Mouse (Mus musculus) cerebellum, adult 2 months (tissue): Measurements from ENCODE around the gene Abca16. TPM values are rescaled to one million over a fixed set of nuclear protein-coding genes. Genes with fewer than 3 reads are reported as not detected.

Source experiments
- DNase-seq, 2 experiments: peaks; one replicate each; pipeline ENCODE4 v3.0.0; 2021
- H3K27ac ChIP-seq: fragments of 200-500 bp; 2 replicates; pipeline ENCODE4 v1.5.1; 2012; ENCODE audit warnings: low read length, control low read depth, inconsistent platforms; ENCODE audit not compliant: insufficient read depth
- H3K27me3 ChIP-seq: fragments of 200-500 bp; 2 replicates; pipeline ENCODE4 v1.6.1; 2012; ENCODE audit warnings: inconsistent platforms, mild to moderate bottlenecking, low read length, moderate library complexity; ENCODE audit not compliant: control insufficient read depth, insufficient read depth
- H3K4me1 ChIP-seq: fragments of 200-500 bp; 2 replicates; pipeline ENCODE4 v1.6.1; 2011; ENCODE audit warnings: low read length; ENCODE audit not compliant: control insufficient read depth, insufficient read depth
- H3K4me3 ChIP-seq: fragments of 200-500 bp; replicated peaks from 2 replicates; pipeline ENCODE3; 2011; ENCODE audit warnings: mild to moderate bottlenecking, low read depth, low read length, control low read depth; ENCODE audit not compliant: insufficient read depth
- CTCF ChIP-seq: fragments of 200-500 bp; IDR thresholded peaks from 2 replicates; pipeline ENCODE4 v1.5.1; 2011; ENCODE audit warnings: low read depth, mild to moderate bottlenecking, control low read depth, low read length, moderate library complexity, borderline replicate concordance; ENCODE audit not compliant: insufficient read depth
- POLR2A ChIP-seq: fragments of 200-500 bp; IDR thresholded peaks from 2 replicates; pipeline ENCODE4 v1.6.1; 2011; ENCODE audit warnings: low read length, control low read depth, borderline replicate concordance; ENCODE audit not compliant: insufficient read depth
- whole genome bisulfite sequencing: fragments of 180-500 bp; shearing (Covaris S2); methylation state at CpG from one replicate; pipeline ENCODE4 v1.1.7; 2018; 5-methylcytosine and 5-hydroxymethylcytosine counted together
- polyA plus RNA-seq: library from polyadenylated mRNA; depleted of rRNA; stranded (reverse); fragments of >200 nt; gene quantifications from 2 replicates; pipeline ENCODE4 v1.2.3, GENCODE M21; 2012; rRNA removed

The Abca16 gene
- polyA plus RNA-seq, 1 experiment: not detected

- TF ChIP-seq POLR2A (no peak), CTCF (no peak)
- DNase-seq: no peak
- 34% methylated on average over 12 of the region's 12 CpGs for WGBS
- no peak overlapping the region for H3K4me3 ChIP-seq
- H3K27ac ChIP-seq: no peak overlapping the region
- H3K27me3 ChIP-seq: no peaks in the 10 kb centered on the region
- H3K4me1 ChIP-seq: no peaks in the 10 kb centered on the region
These were observed 143.2 kb downstream of the Abca16 start for GRCm38 (mm10) chr7:120552479-120553180.

- DNase-seq: no peak
- Histone ChIP-seq H3K4me3 (no peak overlapping the region), H3K4me1 (no peaks in the 10 kb centered on the region), H3K27ac (no peak overlapping the region), H3K27me3 (no peaks in the 10 kb centered on the region)
- TF ChIP-seq POLR2A (no peak), CTCF (no peak)
- WGBS: 41% methylated on average over 12 of the region's 12 CpGs
These were observed 143.7 kb downstream of the Abca16 start for GRCm38 (mm10) chr7:120553181-120553551.

GRCm38 (mm10) chr7:120567366-120567765 is 157.9 kb downstream of the Abca16 start:
- no peaks in the 10 kb centered on the region for H3K27me3 ChIP-seq
- no peak overlapping the region for H3K27ac ChIP-seq
- H3K4me1 ChIP-seq: no peaks in the 10 kb centered on the region
- 80% methylated on average over 8 of the region's 8 CpGs for WGBS
- TF ChIP-seq CTCF (no peak), POLR2A (no peak)
- no peak overlapping the region for H3K4me3 ChIP-seq
- no peak for DNase-seq

- 85% methylated on average over 3 of the region's 3 CpGs for WGBS
These were observed 167.1 kb downstream of the Abca16 start for GRCm38 (mm10) chr7:120576520-120576919.

More at GRCm38 (mm10) chr7:120576520-120576919, 167.1 kb downstream of the Abca16 start:
- TF ChIP-seq CTCF (no peak), POLR2A (no peak)
- DNase-seq: no peak
- Histone ChIP-seq H3K4me3 (no peak overlapping the region), H3K4me1 (no peaks in the 10 kb centered on the region), H3K27me3 (no peaks in the 10 kb centered on the region), H3K27ac (no peak overlapping the region)

Other genes starting within 250 kb of the Abca16 start
- not detected in 2 replicates for gene Anks4b, start 235.8 kb upstream of the Abca16 start, polyA plus RNA-seq
- 0.11 and 0.22 TPM in 2 replicates for gene Crym, start 207.5 kb upstream of the Abca16 start, polyA plus RNA-seq
- not detected in 2 replicates for gene Abca14, start 205.7 kb upstream of the Abca16 start, polyA plus RNA-seq
- gene Abca15, start 81.0 kb upstream of the Abca16 start, polyA plus RNA-seq: not detected in 2 replicates
- 279 and 293 TPM in 2 replicates for gene Uqcrc2, start 225.5 kb downstream of the Abca16 start, polyA plus RNA-seq